Mouse (Mus musculus) thymus, adult 2 months (tissue): ENCODE results near the gene Sec31a.

Experiments used
- CTCF ChIP-seq: fragments of 200-500 bp; IDR thresholded peaks from 2 replicates; pipeline ENCODE4 v1.5.1; 2012; ENCODE audit warnings: mild to moderate bottlenecking, control low read depth, low read length, moderate library complexity, borderline replicate concordance; ENCODE audit not compliant: control insufficient read depth, poor library complexity, insufficient read depth; ENCODE audit errors: extremely low read depth
- POLR2A ChIP-seq: fragments of 200-500 bp; IDR thresholded peaks from 2 replicates; pipeline ENCODE4 v1.6.1; 2012; ENCODE audit warnings: mild to moderate bottlenecking, low read length, control low read depth, moderate library complexity; ENCODE audit not compliant: control insufficient read depth, poor library complexity, insufficient read depth; ENCODE audit errors: extremely low read depth

- TF ChIP-seq CTCF = no peak
- no peak for TF ChIP-seq POLR2A
These were observed 21.1 kb upstream of the Sec31a start for GRCm38 (mm10) chr5:100437086-100437485.
